Mouse (Mus musculus): Measurements from ENCODE around the gene Adamtsl5.

Gene Adamtsl5

GRCm38 (mm10) chr10:80321014-80321669 lies 27.1 kb downstream of the Adamtsl5 start:
- DNase-seq (ENCODE audit: extremely low read depth, low read depth): no peak

GRCm38 (mm10) chr10:80320340-80320760 lies 27.9 kb downstream of the Adamtsl5 start, which contains the start of gene 2310011J03Rik:
Gene 2310011J03Rik, minus strand, starts transcription at chr10:80320537.
- DNase-seq (ENCODE audit: extremely low read depth, low read depth): peak; percentile 86

- no peak for DNase-seq (ENCODE audit: extremely low read depth, low read depth)
Observed at GRCm38 (mm10) chr10:80317011-80317410, 31.2 kb downstream of the Adamtsl5 start.

- DNase-seq (ENCODE audit: extremely low read depth, low read depth): no peak
Observed at GRCm38 (mm10) chr10:80316359-80316781, 31.8 kb downstream of the Adamtsl5 start.

- DNase-seq (ENCODE audit: extremely low read depth, low read depth): no peak
Observed at GRCm38 (mm10) chr10:80315315-80315714, 32.9 kb downstream of the Adamtsl5 start.

- no peak for DNase-seq (ENCODE audit: extremely low read depth, low read depth)
Observed at GRCm38 (mm10) chr10:80314494-80315001, 33.7 kb downstream of the Adamtsl5 start.

GRCm38 (mm10) chr10:80313627-80314201 lies 34.5 kb downstream of the Adamtsl5 start:
- no peak for DNase-seq (ENCODE audit: extremely low read depth, low read depth)

- no peak for DNase-seq (ENCODE audit: extremely low read depth, low read depth)
Observed at GRCm38 (mm10) chr10:80312586-80313504, 35.4 kb downstream of the Adamtsl5 start.

GRCm38 (mm10) chr10:80311560-80311959 lies 36.7 kb downstream of the Adamtsl5 start:
- no peak for DNase-seq (ENCODE audit: extremely low read depth, low read depth)

GRCm38 (mm10) chr10:80304862-80305261 lies 43.4 kb downstream of the Adamtsl5 start:
- peak; percentile 63 for DNase-seq (ENCODE audit: extremely low read depth, low read depth)

- peak; percentile 68 for DNase-seq (ENCODE audit: extremely low read depth, low read depth)
Observed at GRCm38 (mm10) chr10:80304458-80304857, 43.8 kb downstream of the Adamtsl5 start.

GRCm38 (mm10) chr10:80302471-80302881 lies 45.7 kb downstream of the Adamtsl5 start:
- no peak for DNase-seq (ENCODE audit: extremely low read depth, low read depth)

- no peak for DNase-seq (ENCODE audit: extremely low read depth, low read depth)
Observed at GRCm38 (mm10) chr10:80302082-80302355, 46.2 kb downstream of the Adamtsl5 start.

GRCm38 (mm10) chr10:80301256-80302081 lies 46.7 kb downstream of the Adamtsl5 start:
- DNase-seq (ENCODE audit: extremely low read depth, low read depth): no peak

GRCm38 (mm10) chr10:80300672-80301181 lies 47.5 kb downstream of the Adamtsl5 start:
- no peak for DNase-seq (ENCODE audit: extremely low read depth, low read depth)

GRCm38 (mm10) chr10:80299824-80300223 lies 48.4 kb downstream of the Adamtsl5 start:
- DNase-seq (ENCODE audit: extremely low read depth, low read depth): no peak

- DNase-seq (ENCODE audit: extremely low read depth, low read depth): no peak
Observed at GRCm38 (mm10) chr10:80299301-80299700, 48.9 kb downstream of the Adamtsl5 start.

GRCm38 (mm10) chr10:80298571-80299281 lies 49.5 kb downstream of the Adamtsl5 start:
- DNase-seq (ENCODE audit: extremely low read depth, low read depth): no peak

GRCm38 (mm10) chr10:80297526-80298133 lies 50.6 kb downstream of the Adamtsl5 start:
- DNase-seq (ENCODE audit: extremely low read depth, low read depth): no peak

GRCm38 (mm10) chr10:80296824-80297223 lies 51.4 kb downstream of the Adamtsl5 start:
- no peak for DNase-seq (ENCODE audit: extremely low read depth, low read depth)

All from MEL-GATA-1-ER (cell line).